Mouse (Mus musculus): ENCODE data around the gene Nrf1. TPM values are rescaled to one million over a fixed set of nuclear protein-coding genes. Genes with fewer than 3 reads are reported as not detected.

Nrf1 gene
- total and polyA plus RNA-seq, 2 experiments: 11.5 to 13.5 TPM

GRCm38 (mm10) chr6:30107456-30107855 is 59.7 kb downstream of the Nrf1 start:
- Histone ChIP-seq H3K36me3 (ENCODE audit: control insufficient read depth, insufficient read depth, low read length) (peaks cover 34% of the 10 kb centered on the region), H3K79me2 (ENCODE audit: control insufficient read depth, insufficient read depth, low read length) (no peaks in the 10 kb centered on the region), H3K9ac (ENCODE audit: low read depth, low read length) (no peak overlapping the region), H3K4me1 (ENCODE audit: control insufficient read depth, insufficient read depth, low read length) (no peaks in the 10 kb centered on the region), H3K27me3 (ENCODE audit: control insufficient read depth, insufficient read depth, low read length) (no peaks in the 10 kb centered on the region), H3K27ac (replicated peaks; ENCODE audit: insufficient read depth, low read depth, low read length) (no peak overlapping the region), H3K4me3 (ENCODE audit: insufficient read depth, low read depth, low read length) (no peak overlapping the region)
- no peak for DNase-seq (ENCODE audit: extremely low read depth, low read depth, low spot score)
- TF ChIP-seq CTCF (IDR thresholded peaks at IDR 0.05; ENCODE audit: low read depth, low read length): no peak
- 88% methylated on average over 2 of the region's 2 CpGs for WGBS

DNA sequence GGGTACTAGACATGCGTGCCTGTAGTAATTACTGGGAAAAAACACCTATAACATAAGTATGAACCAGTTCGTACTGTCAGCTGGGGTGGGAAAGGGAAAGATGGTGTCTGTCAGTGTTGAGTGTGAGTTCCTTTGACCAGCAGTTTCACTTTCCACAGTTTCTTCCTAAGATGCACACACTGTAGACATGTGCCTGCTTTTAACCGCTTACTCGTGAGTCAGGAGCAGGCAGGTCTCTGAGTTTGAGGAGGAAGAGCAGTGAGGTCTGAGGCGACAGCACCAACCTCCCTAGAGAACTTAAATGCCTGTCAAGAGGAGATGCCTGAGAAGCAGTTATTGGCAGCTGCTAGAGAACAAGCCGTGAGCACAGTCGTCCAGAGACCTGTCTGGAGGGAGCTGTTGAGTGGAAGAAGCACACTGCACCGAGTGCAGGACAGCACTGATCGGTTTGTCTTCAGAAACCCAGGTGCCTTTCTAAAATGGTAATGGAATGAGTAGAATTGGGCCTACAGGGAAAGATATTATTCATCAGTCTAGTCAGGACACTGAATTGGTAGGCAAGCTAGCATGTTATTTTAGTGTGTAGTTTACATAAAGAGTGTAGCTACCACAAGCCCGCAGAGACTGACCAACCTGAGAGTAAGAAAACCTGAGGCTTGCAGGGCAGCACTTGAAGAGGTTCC is 62.2 kb downstream of the Nrf1 start:
- Histone ChIP-seq H3K36me3 (ENCODE audit: control insufficient read depth, insufficient read depth, low read length) (peaks cover 35% of the 10 kb centered on the region), H3K9ac (ENCODE audit: low read depth, low read length) (no peak overlapping the region), H3K4me1 (ENCODE audit: control insufficient read depth, insufficient read depth, low read length) (no peaks in the 10 kb centered on the region), H3K27ac (replicated peaks; ENCODE audit: insufficient read depth, low read depth, low read length) (no peak overlapping the region), H3K27me3 (ENCODE audit: control insufficient read depth, insufficient read depth, low read length) (no peaks in the 10 kb centered on the region), H3K79me2 (ENCODE audit: control insufficient read depth, insufficient read depth, low read length) (no peaks in the 10 kb centered on the region), H3K4me3 (ENCODE audit: insufficient read depth, low read depth, low read length) (no peak overlapping the region)
- TF ChIP-seq POLR2A (IDR thresholded peaks at IDR 0.05; ENCODE audit: extremely low read depth, insufficient read depth, low read length) (no peak), CTCF (IDR thresholded peaks at IDR 0.05; ENCODE audit: low read depth, low read length) (no peak)
- no peak for DNase-seq (ENCODE audit: extremely low read depth, low read depth, low spot score)
- 98% methylated on average over 10 of the region's 10 CpGs for WGBS

GRCm38 (mm10) chr6:30112349-30113132 is 64.8 kb downstream of the Nrf1 start:
- 95% methylated on average over 4 of the region's 4 CpGs for WGBS

GRCm38 (mm10) chr6:30114101-30114500 is 66.3 kb downstream of the Nrf1 start:
- H3K27me3 ChIP-seq (ENCODE audit: control insufficient read depth, insufficient read depth, low read length): no peaks in the 10 kb centered on the region
- H3K4me1 ChIP-seq (ENCODE audit: control insufficient read depth, insufficient read depth, low read length): no peaks in the 10 kb centered on the region
- DNase-seq (ENCODE audit: extremely low read depth, low read depth, low spot score): no peak
- H3K4me3 ChIP-seq (ENCODE audit: insufficient read depth, low read depth, low read length): no peak overlapping the region
- no peaks in the 10 kb centered on the region for H3K79me2 ChIP-seq (ENCODE audit: control insufficient read depth, insufficient read depth, low read length)
- TF ChIP-seq POLR2A (IDR thresholded peaks at IDR 0.05; ENCODE audit: extremely low read depth, insufficient read depth, low read length) (no peak), CTCF (IDR thresholded peaks at IDR 0.05; ENCODE audit: low read depth, low read length) (no peak)
- 84% methylated on average over 2 of the region's 2 CpGs for WGBS
- no peak overlapping the region for H3K27ac ChIP-seq (replicated peaks; ENCODE audit: insufficient read depth, low read depth, low read length)
- peaks cover 56% of the 10 kb centered on the region for H3K36me3 ChIP-seq (ENCODE audit: control insufficient read depth, insufficient read depth, low read length)
- H3K9ac ChIP-seq (ENCODE audit: low read depth, low read length): no peak overlapping the region

More at GRCm38 (mm10) chr6:30112349-30113132, 64.8 kb downstream of the Nrf1 start:
- peaks cover 43% of the 10 kb centered on the region for H3K36me3 ChIP-seq (ENCODE audit: control insufficient read depth, insufficient read depth, low read length)
- H3K27me3 ChIP-seq (ENCODE audit: control insufficient read depth, insufficient read depth, low read length): no peaks in the 10 kb centered on the region
- no peak overlapping the region for H3K27ac ChIP-seq (replicated peaks; ENCODE audit: insufficient read depth, low read depth, low read length)
- no peaks in the 10 kb centered on the region for H3K4me1 ChIP-seq (ENCODE audit: control insufficient read depth, insufficient read depth, low read length)
- no peak overlapping the region for H3K9ac ChIP-seq (ENCODE audit: low read depth, low read length)
- no peak for TF ChIP-seq POLR2A (IDR thresholded peaks at IDR 0.05; ENCODE audit: extremely low read depth, insufficient read depth, low read length)
- TF ChIP-seq CTCF (IDR thresholded peaks at IDR 0.05; ENCODE audit: low read depth, low read length): no peak
- no peak for DNase-seq (ENCODE audit: extremely low read depth, low read depth, low spot score)
- H3K79me2 ChIP-seq (ENCODE audit: control insufficient read depth, insufficient read depth, low read length): no peaks in the 10 kb centered on the region
- H3K4me3 ChIP-seq (ENCODE audit: insufficient read depth, low read depth, low read length): no peak overlapping the region

DNA sequence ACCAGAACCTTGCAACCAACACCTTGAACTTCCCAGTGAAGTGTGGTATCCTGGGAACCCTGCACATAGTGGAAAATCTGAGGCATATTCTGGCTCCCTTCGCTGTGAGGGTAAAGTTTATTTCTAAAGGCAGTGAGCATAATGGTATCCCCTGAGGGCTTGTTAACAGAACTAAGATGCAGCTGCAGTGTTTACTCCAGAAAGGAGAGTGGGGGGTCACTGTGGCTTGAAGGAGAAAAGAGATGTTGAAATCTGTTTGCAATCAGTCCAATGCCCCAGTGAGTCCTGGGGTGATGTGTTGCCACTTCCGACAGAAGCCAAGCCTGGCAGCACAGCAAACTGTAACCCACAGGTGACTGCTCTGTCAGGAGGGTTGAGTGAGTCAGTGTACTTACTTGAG is 73.4 kb downstream of the Nrf1 start:
- peak; percentile 6 for DNase-seq (ENCODE audit: extremely low read depth, low read depth, low spot score)
- H3K4me3 ChIP-seq (ENCODE audit: insufficient read depth, low read depth, low read length): no peak overlapping the region
- no peaks in the 10 kb centered on the region for H3K4me1 ChIP-seq (ENCODE audit: control insufficient read depth, insufficient read depth, low read length)
- H3K9ac ChIP-seq (ENCODE audit: low read depth, low read length): no peak overlapping the region
- no peak for TF ChIP-seq CTCF (IDR thresholded peaks at IDR 0.05; ENCODE audit: low read depth, low read length)
- H3K27ac ChIP-seq (replicated peaks; ENCODE audit: insufficient read depth, low read depth, low read length): no peak overlapping the region
- WGBS: 61% methylated on average over 2 of the region's 2 CpGs
- H3K27me3 ChIP-seq (ENCODE audit: control insufficient read depth, insufficient read depth, low read length): no peaks in the 10 kb centered on the region
- peaks cover 40% of the 10 kb centered on the region for H3K36me3 ChIP-seq (ENCODE audit: control insufficient read depth, insufficient read depth, low read length)
- no peaks in the 10 kb centered on the region for H3K79me2 ChIP-seq (ENCODE audit: control insufficient read depth, insufficient read depth, low read length)

DNA sequence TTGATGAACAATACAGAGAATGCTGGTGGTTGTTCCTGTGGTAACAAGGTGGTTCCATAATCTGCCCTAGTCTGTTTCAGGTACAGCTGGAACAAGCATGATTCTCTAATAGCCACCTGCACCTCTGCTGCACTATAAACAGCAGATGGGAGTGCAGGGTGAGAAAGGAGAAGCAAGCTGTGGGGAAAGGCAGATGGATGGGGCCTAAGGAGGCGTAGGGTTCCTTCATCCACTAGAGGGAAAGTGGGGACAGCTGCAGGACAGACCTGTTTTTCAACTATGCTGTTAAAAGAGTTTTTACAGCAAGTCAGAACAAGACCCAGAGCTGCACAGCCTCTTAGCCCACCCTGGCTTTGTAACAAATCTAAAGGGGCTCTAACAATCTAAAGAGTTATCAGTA is 73.8 kb downstream of the Nrf1 start:
- Histone ChIP-seq H3K4me3 (ENCODE audit: insufficient read depth, low read depth, low read length) (no peak overlapping the region), H3K27ac (replicated peaks; ENCODE audit: insufficient read depth, low read depth, low read length) (no peak overlapping the region), H3K27me3 (ENCODE audit: control insufficient read depth, insufficient read depth, low read length) (no peaks in the 10 kb centered on the region), H3K4me1 (ENCODE audit: control insufficient read depth, insufficient read depth, low read length) (no peaks in the 10 kb centered on the region), H3K79me2 (ENCODE audit: control insufficient read depth, insufficient read depth, low read length) (no peaks in the 10 kb centered on the region), H3K36me3 (ENCODE audit: control insufficient read depth, insufficient read depth, low read length) (peaks cover 38% of the 10 kb centered on the region), H3K9ac (ENCODE audit: low read depth, low read length) (no peak overlapping the region)
- WGBS: 100% methylated on average over 1 of the region's 1 CpGs
- TF ChIP-seq POLR2A (IDR thresholded peaks at IDR 0.05; ENCODE audit: extremely low read depth, insufficient read depth, low read length) (no peak), CTCF (IDR thresholded peaks at IDR 0.05; ENCODE audit: low read depth, low read length) (no peak)
- no peak for DNase-seq (ENCODE audit: extremely low read depth, low read depth, low spot score)
